Mouse (Mus musculus): ENCODE measurements around the gene Klc2. TPM values are rescaled to one million over a fixed set of nuclear protein-coding genes. Genes with fewer than 3 reads are reported as not detected.
A peak's percentile ranks its signal among the peaks of the same experiment; 100 is the strongest.

Gene Klc2
- total and polyA plus RNA-seq, 3 experiments = 5.9 to 12.0 (median 9.5) TPM

- Histone ChIP-seq H3K9ac (ENCODE audit: insufficient read depth, low read depth) (no peak overlapping the region), H3K79me2 (replicated peaks; ENCODE audit: control insufficient read depth, extremely low read depth, insufficient read depth, poor library complexity, severe bottlenecking) (no peaks in the 10 kb centered on the region), H3K4me3 (replicated peaks in 1 of 3; ENCODE audit: low read depth in 2 of 3, low read length in 2 of 3, poor library complexity in 1 of 3) (no peak overlapping the region), H3K27me3 (replicated peaks) (peaks cover 80% of the 10 kb centered on the region), H3K27ac (ENCODE audit: insufficient read depth, low read depth) (no peak overlapping the region), H3K4me1 (ENCODE audit: control insufficient read depth in 1 of 2, insufficient read depth in 2 of 2) (peaks cover 0 to 8% of the 10 kb centered on the region in 2 experiments; a peak in 2 of 4 replicates), H3K4me2 (ENCODE audit: insufficient read depth, low read depth, poor library complexity, severe bottlenecking) (no peak overlapping the region), H3K9me3 (replicated peaks; ENCODE audit: low read length) (peaks cover 8% of the 10 kb centered on the region), H3K36me3 (replicated peaks in 1 of 2; ENCODE audit: control insufficient read depth in 1 of 2, insufficient read depth in 1 of 2, low read length in 1 of 2) (no peaks in the 10 kb centered on the region)
- in situ Hi-C loops (cut with MboI; ENCODE audit: low pct_ligation_motif_present, low pct_unique_long_range_greater_than_20kb, low sequenced_read_pairs) = no loop called here
- dilution Hi-C loops (cut with MboI; ENCODE audit: extremely low pct_ligation_motif_present, extremely low pct_unique_long_range_greater_than_20kb, low sequenced_read_pairs) = no loop called here
- TF ChIP-seq RAD21 (IDR thresholded peaks at IDR 0.05; ENCODE audit: low read depth, low read length) (peak; percentile 2), PAX5 (IDR thresholded peaks at IDR 0.05; ENCODE audit: low read length) (no peak), USF2 (conservative IDR thresholded peaks at IDR 0.05; ENCODE audit: low read depth, low read length) (no peak), JUND (conservative IDR thresholded peaks at IDR 0.05; ENCODE audit: low read depth, low read length) (no peak), BHLHE40 (IDR thresholded peaks at IDR 0.05; ENCODE audit: low read depth, low read length) (no peak), NELFE (IDR thresholded peaks at IDR 0.05; ENCODE audit: low read depth, low read length) (no peak), CTCF (conservative IDR thresholded peaks at IDR 0.05 in 1 of 2, IDR thresholded peaks at IDR 0.05 in 1 of 2; ENCODE audit: low read depth in 2 of 2, low read length in 2 of 2) (peak in 1 of 2 experiments; percentile 22; a peak in 1 of 4 replicates)
- no peak for DNase-seq (ENCODE audit: extremely low read depth)
These were observed 39.1 kb downstream of the Klc2 start for GRCm38 (mm10) chr19:5079279-5079678.

- Histone ChIP-seq H3K4me2 (ENCODE audit: insufficient read depth, low read depth, poor library complexity, severe bottlenecking) (peak overlapping the region; percentile 65), H3K4me1 (ENCODE audit: control insufficient read depth in 1 of 2, insufficient read depth in 2 of 2) (peaks cover 8 to 23% of the 10 kb centered on the region in 2 experiments; a peak in 3 of 4 replicates), H3K9ac (ENCODE audit: insufficient read depth, low read depth) (no peak overlapping the region), H3K4me3 (replicated peaks in 1 of 3; ENCODE audit: low read depth in 2 of 3, low read length in 2 of 3, poor library complexity in 1 of 3) (no peak overlapping the region), H3K27me3 (replicated peaks) (peaks cover 76% of the 10 kb centered on the region), H3K36me3 (replicated peaks in 1 of 2; ENCODE audit: control insufficient read depth in 1 of 2, insufficient read depth in 1 of 2, low read length in 1 of 2) (no peaks in the 10 kb centered on the region), H3K27ac (ENCODE audit: insufficient read depth, low read depth) (no peak overlapping the region), H3K9me3 (replicated peaks; ENCODE audit: low read length) (peaks cover 6% of the 10 kb centered on the region), H3K79me2 (replicated peaks; ENCODE audit: control insufficient read depth, extremely low read depth, insufficient read depth, poor library complexity, severe bottlenecking) (no peaks in the 10 kb centered on the region)
- in situ Hi-C loops (cut with MboI; ENCODE audit: low pct_ligation_motif_present, low pct_unique_long_range_greater_than_20kb, low sequenced_read_pairs) (no loop called here), dilution Hi-C loops (cut with MboI; ENCODE audit: extremely low pct_ligation_motif_present, extremely low pct_unique_long_range_greater_than_20kb, low sequenced_read_pairs) (no loop called here)
- TF ChIP-seq JUN (IDR thresholded peaks at IDR 0.05; ENCODE audit: insufficient read depth, low read depth, low read length) (no peak), ZNF384 (IDR thresholded peaks at IDR 0.05; ENCODE audit: low read depth, low read length) (no peak), ELF1 (IDR thresholded peaks at IDR 0.05; ENCODE audit: low read depth, low read length) (no peak), SIN3A (IDR thresholded peaks at IDR 0.05; ENCODE audit: low read length) (no peak), JUND (conservative IDR thresholded peaks at IDR 0.05; ENCODE audit: low read depth, low read length) (no peak), MXI1 (IDR thresholded peaks at IDR 0.05; ENCODE audit: low read depth, low read length) (no peak), HCFC1 (IDR thresholded peaks at IDR 0.05; ENCODE audit: low read depth, low read length) (no peak), MAFK (IDR thresholded peaks at IDR 0.05; ENCODE audit: insufficient replicate concordance, low read length) (no peak), CTCF (conservative IDR thresholded peaks at IDR 0.05 in 1 of 2, IDR thresholded peaks at IDR 0.05 in 1 of 2; ENCODE audit: low read depth in 2 of 2, low read length in 2 of 2) (no peak), ETS1 (conservative IDR thresholded peaks at IDR 0.05; ENCODE audit: low read depth, low read length) (no peak), MEF2A (IDR thresholded peaks at IDR 0.05; ENCODE audit: borderline replicate concordance, low read depth, low read length) (no peak), USF1 (IDR thresholded peaks at IDR 0.05; ENCODE audit: low read depth, low read length) (no peak), GABPA (IDR thresholded peaks at IDR 0.05; ENCODE audit: insufficient replicate concordance, low read depth, low read length) (no peak), SMC3 (IDR thresholded peaks at IDR 0.05; ENCODE audit: low read depth, low read length) (no peak), POLR2A (IDR thresholded peaks at IDR 0.05; ENCODE audit: low read depth, low read length) (no peak), TBP (conservative IDR thresholded peaks at IDR 0.05; ENCODE audit: low read depth, low read length) (no peak), ZC3H11A (IDR thresholded peaks at IDR 0.05; ENCODE audit: low read depth, low read length) (no peak)
- DNase-seq (ENCODE audit: extremely low read depth) = no peak
These were observed 44.8 kb downstream of the Klc2 start for GRCm38 (mm10) chr19:5073518-5073917.
